In the genomic region with DNA sequence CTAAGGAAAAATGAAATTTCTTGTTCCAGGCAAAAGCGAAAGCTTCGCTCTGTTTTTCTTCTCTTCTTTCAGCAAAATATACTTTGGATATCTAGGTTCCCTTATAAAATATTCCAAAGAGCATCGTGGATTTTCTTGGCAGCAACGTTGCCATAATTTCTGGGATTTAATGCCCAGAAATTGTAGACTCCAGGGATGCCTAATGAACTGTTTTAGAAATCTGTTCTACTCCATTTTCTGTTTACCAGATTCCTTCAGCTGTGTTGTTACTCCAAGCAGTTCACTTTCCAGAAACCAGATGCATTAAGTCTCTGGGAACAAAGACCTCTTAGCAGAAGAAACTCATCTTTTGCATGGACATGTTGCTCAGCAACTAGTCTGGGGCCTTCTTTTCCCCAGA, we compare ENCODE assay signal across 22 mouse cellular contexts.
"Had no signal": no experiment of that assay in that cellular context is flagged by ENCODE, and none has a peak within 500 bp of the region (broad histone marks: within the 10 kb centered on the region; RNA-seq: fewer than 3 reads in every experiment).

No protein-coding gene starts in this region.

- H3K9me3 ChIP-seq: liver, embryonic 12.5 days; liver, embryonic 15.5 days; megakaryocyte, embryonic 14.5 days; midbrain, embryonic 10.5 days; midbrain, embryonic 13.5 days; neural tube, embryonic 13.5 days had no signal

- ATAC-seq: intestine, postnatal 0 days; liver, embryonic 12.5 days; midbrain, embryonic 13.5 days; midbrain, embryonic 16.5 days had no signal

- H3K4me1 ChIP-seq: liver, embryonic 12.5 days; liver, embryonic 15.5 days; megakaryocyte, embryonic 14.5 days had no signal

- H3K9ac ChIP-seq: liver, embryonic 12.5 days; liver, embryonic 15.5 days; midbrain, embryonic 13.5 days; neural tube, embryonic 13.5 days had no signal

- H3K36me3 ChIP-seq: liver, embryonic 12.5 days; liver, embryonic 15.5 days; midbrain, embryonic 10.5 days; midbrain, embryonic 13.5 days; neural tube, embryonic 13.5 days had no signal

- H3K4me2 ChIP-seq: liver, embryonic 12.5 days; liver, embryonic 15.5 days; midbrain, embryonic 13.5 days; neural tube, embryonic 13.5 days had no signal

- H3K27ac ChIP-seq: kidney, postnatal 0 days; left cerebral cortex, adult 2 months; liver, embryonic 12.5 days; liver, embryonic 15.5 days; midbrain, embryonic 10.5 days; midbrain, embryonic 13.5 days; neural tube, embryonic 13.5 days; stomach, postnatal 0 days had no signal

- DNase-seq: kidney, adult 2 months; kidney, postnatal 36 days; layer of hippocampus, postnatal 36 days; liver; lung, adult 2 months; retina, postnatal 1 day; right cerebral cortex, postnatal 25 days; thymus, adult 2 months; thymus, postnatal 14 days; thymus, postnatal 4 days had no signal

- H3K27me3 ChIP-seq: liver, embryonic 12.5 days; liver, embryonic 15.5 days; megakaryocyte, embryonic 14.5 days; midbrain, embryonic 13.5 days; neural tube, embryonic 13.5 days had no signal

- H3K4me3 ChIP-seq: left cerebral cortex, adult 2 months; liver, embryonic 12.5 days; liver, embryonic 15.5 days; megakaryocyte, embryonic 14.5 days; midbrain, embryonic 10.5 days; midbrain, embryonic 13.5 days; myocyte; neural tube, embryonic 13.5 days had no signal
